Mouse (Mus musculus) retina, embryonic 14.5 days (tissue): ENCODE data around the gene Lhfpl2.

ENCODE experiments used
- DNase-seq: peaks from one replicate; pipeline ENCODE4 v3.0.0-alpha.2; 2015; ENCODE audit warnings: low spot score

Gene Lhfpl2

GRCm38 (mm10) chr13:94098369-94099084 is 40.9 kb downstream of the Lhfpl2 start:
- no peak for DNase-seq

GRCm38 (mm10) chr13:94099087-94099486 is 41.5 kb downstream of the Lhfpl2 start:
- DNase-seq = no peak

GRCm38 (mm10) chr13:94100361-94100760 is 42.8 kb downstream of the Lhfpl2 start:
- peak; percentile 48 for DNase-seq

GRCm38 (mm10) chr13:94101020-94101571 is 43.5 kb downstream of the Lhfpl2 start:
- no peak for DNase-seq

- DNase-seq = no peak
Observed at GRCm38 (mm10) chr13:94104866-94105475, 47.4 kb downstream of the Lhfpl2 start.

GRCm38 (mm10) chr13:94106431-94106830 is 48.8 kb downstream of the Lhfpl2 start:
- no peak for DNase-seq

GRCm38 (mm10) chr13:94106983-94107382 is 49.4 kb downstream of the Lhfpl2 start:
- DNase-seq = no peak

- DNase-seq = no peak
Observed at GRCm38 (mm10) chr13:94110556-94110955, 53.0 kb downstream of the Lhfpl2 start.

- DNase-seq = no peak
Observed at GRCm38 (mm10) chr13:94115476-94115875, 57.9 kb downstream of the Lhfpl2 start.

- DNase-seq = no peak
Observed at GRCm38 (mm10) chr13:94116705-94117410, 59.3 kb downstream of the Lhfpl2 start.

GRCm38 (mm10) chr13:94117522-94117921 is 59.9 kb downstream of the Lhfpl2 start:
- DNase-seq = no peak

- no peak for DNase-seq
Observed at GRCm38 (mm10) chr13:94118091-94118490, 60.5 kb downstream of the Lhfpl2 start.

- no peak for DNase-seq
Observed at GRCm38 (mm10) chr13:94119309-94119708, 61.7 kb downstream of the Lhfpl2 start.

- DNase-seq = no peak
Observed at GRCm38 (mm10) chr13:94122703-94123592, 65.4 kb downstream of the Lhfpl2 start.

- DNase-seq = no peak
Observed at GRCm38 (mm10) chr13:94130394-94130793, 72.8 kb downstream of the Lhfpl2 start.

GRCm38 (mm10) chr13:94131135-94131534 is 73.5 kb downstream of the Lhfpl2 start:
- DNase-seq = no peak

GRCm38 (mm10) chr13:94132187-94132995 is 74.8 kb downstream of the Lhfpl2 start:
- DNase-seq = no peak

GRCm38 (mm10) chr13:94134646-94135045 is 77.0 kb downstream of the Lhfpl2 start:
- no peak for DNase-seq

GRCm38 (mm10) chr13:94135180-94135579 is 77.6 kb downstream of the Lhfpl2 start:
- DNase-seq = no peak

- no peak for DNase-seq
Observed at GRCm38 (mm10) chr13:94139713-94140445, 82.3 kb downstream of the Lhfpl2 start.
